Mouse (Mus musculus) cortical plate, adult 2 months (tissue): ENCODE results near the gene Snhg11.

Experiments
- CTCF ChIP-seq: fragments of 200-500 bp; IDR thresholded peaks from 2 replicates; pipeline ENCODE4 v1.5.1; 2011; ENCODE audit warnings: mild to moderate bottlenecking, control low read depth, low read length; ENCODE audit not compliant: insufficient read depth; ENCODE audit errors: extremely low read depth
- POLR2A ChIP-seq: fragments of 200-500 bp; IDR thresholded peaks from 2 replicates; pipeline ENCODE4 v1.6.1; 2011; ENCODE audit warnings: mild to moderate bottlenecking, low read length, control low read depth; ENCODE audit not compliant: insufficient read depth; ENCODE audit errors: extremely low read depth

DNA sequence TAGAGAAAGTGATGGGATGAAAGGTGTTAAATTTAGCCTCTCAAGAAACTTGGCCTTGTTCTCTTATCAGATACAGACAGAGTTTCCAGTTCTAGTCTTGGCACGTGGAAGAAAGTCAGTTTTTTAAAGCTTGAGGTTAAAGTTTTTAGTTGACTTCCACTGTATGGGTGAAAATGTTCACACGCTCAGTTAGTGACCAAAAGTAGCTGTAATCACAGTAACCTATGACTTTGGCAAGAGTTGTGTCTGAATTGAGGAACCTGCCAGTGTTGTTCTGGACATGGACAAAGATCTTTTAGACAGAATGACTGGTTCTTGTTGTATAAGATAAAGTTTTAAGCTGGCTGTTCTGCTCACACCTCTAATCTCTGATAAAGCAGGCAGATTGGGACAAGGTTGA, 37.8 kb downstream of the Snhg11 start:
- TF ChIP-seq CTCF (no peak), POLR2A (no peak)
